Mouse (Mus musculus) G1E (cell line): ENCODE data around the gene Mospd3.

Experiments
- CTCF ChIP-seq: IDR thresholded peaks from 2 replicates; pipeline ENCODE4 v1.5.1; 2012; ENCODE audit warnings: low read depth, low read length, inconsistent platforms, mixed read lengths
- GATA1 ChIP-seq: IDR thresholded peaks from 2 replicates; pipeline ENCODE4 v1.6.1; 2012; ENCODE audit warnings: borderline replicate concordance, low read length, inconsistent platforms, mixed read lengths
- POLR2AphosphoS5 ChIP-seq: IDR thresholded peaks from 2 replicates; pipeline ENCODE4 v1.6.1; 2012; ENCODE audit warnings: low read depth, low read length, inconsistent platforms; ENCODE audit not compliant: insufficient replicate concordance
- TAL1 ChIP-seq: conservative IDR thresholded peaks from 2 replicates; pipeline ENCODE4 v1.6.1; 2012; ENCODE audit warnings: low read depth, low read length, inconsistent platforms, mixed read lengths

GRCm38 (mm10) chr5:137607860-137608653 is 7.2 kb upstream of the Mospd3 start:
- no peak for TF ChIP-seq CTCF
- TF ChIP-seq POLR2AphosphoS5: no peak
- no peak for TF ChIP-seq TAL1
- TF ChIP-seq GATA1: no peak
